9 mouse cellular contexts compared by ENCODE assay signal in genomic region chr15:97970299-97970698, GRCm38 (mm10). TPM values are rescaled to one million over a fixed set of nuclear protein-coding genes. Genes with fewer than 3 reads are reported as not detected.
A peak's percentile ranks its signal among the peaks of the same experiment; 100 is the strongest.
DNase-seq lines count a peak whose midpoint lies in the region; ATAC-seq and TF ChIP-seq lines count a peak whose summit lies in the region.
"Had no signal": no experiment of that assay in that cellular context is flagged by ENCODE, and none has a peak within 500 bp of the region (broad histone marks: within the 10 kb centered on the region; RNA-seq: fewer than 3 reads in every experiment).

No protein-coding gene starts in this region.

- no peaks in the 10 kb centered on the region for H3K27me3 ChIP-seq in forebrain, embryonic 14.5 days (replicated peaks; ENCODE audit: control insufficient read depth, insufficient read depth, low read length)
- H3K27me3 ChIP-seq in forebrain, embryonic 13.5 days = no peaks in the 10 kb centered on the region
- H3K27me3 ChIP-seq in embryonic facial prominence, embryonic 10.5 days (replicated peaks; ENCODE audit: low read depth, poor library complexity, severe bottlenecking) = 0 out of 2 replicates have a peak, but pooled peaks cover 4% of the 10 kb centered on the region
- H3K27me3 ChIP-seq in midbrain, postnatal 0 days (ENCODE audit: insufficient read depth, low read length) = no peaks in the 10 kb centered on the region

- H3K4me2 ChIP-seq in forebrain, embryonic 14.5 days (ENCODE audit: low read length) = no peak overlapping the region
- no peak overlapping the region for H3K4me2 ChIP-seq in forebrain, embryonic 13.5 days
- no peak overlapping the region for H3K4me2 ChIP-seq in midbrain, postnatal 0 days (ENCODE audit: low read depth, low read length, poor library complexity, severe bottlenecking)

- H3K4me3 ChIP-seq in forebrain, embryonic 14.5 days (ENCODE audit: low read depth, low read length) = no peak overlapping the region
- no peak overlapping the region for H3K4me3 ChIP-seq in forebrain, embryonic 13.5 days
- H3K4me3 ChIP-seq in embryonic facial prominence, embryonic 10.5 days = no peak overlapping the region
- H3K4me3 ChIP-seq in midbrain, postnatal 0 days (ENCODE audit: low read depth, low read length) = no peak overlapping the region
- H3K4me3 ChIP-seq: megakaryocyte, embryonic 14.5 days had no signal

- DNase-seq in forebrain, embryonic 14.5 days (ENCODE audit: low spot score) = peak; percentile 46
- peak; percentile 44 for DNase-seq in right cerebral cortex, adult 18-20 months
- no peak for DNase-seq in right cerebral cortex, postnatal 36 days (ENCODE audit: low spot score in 2 of 2)
- DNase-seq in embryonic facial prominence, embryonic 10.5 days (ENCODE audit: low spot score) = peak; percentile 54
- peak; percentile 47 for DNase-seq in midbrain, postnatal 0 days (ENCODE audit: low spot score)
- DNase-seq in heart, postnatal 36 days = no peak
- no peak for DNase-seq in ovary, postnatal 36 days (ENCODE audit: low spot score)

- no peak overlapping the region for H3K9ac ChIP-seq in forebrain, embryonic 14.5 days (ENCODE audit: low read length)
- H3K9ac ChIP-seq in forebrain, embryonic 13.5 days = no peak overlapping the region; the same call in 1 of the 2 replicates
- no peak overlapping the region for H3K9ac ChIP-seq in midbrain, postnatal 0 days (replicated peaks; ENCODE audit: low read length, poor library complexity, severe bottlenecking)

- peak; percentile 77 for TF ChIP-seq CTCF in midbrain, postnatal 0 days (IDR thresholded peaks at IDR 0.05)

- WGBS in forebrain, embryonic 14.5 days = 45% methylated on average over 6 of the region's 6 CpGs
- WGBS in forebrain, embryonic 13.5 days = 41% methylated on average over 6 of the region's 6 CpGs
- WGBS in embryonic facial prominence, embryonic 10.5 days = 43% methylated on average over 6 of the region's 6 CpGs
- WGBS in midbrain, postnatal 0 days = 45% methylated on average over 6 of the region's 6 CpGs

- no peak overlapping the region for H3K27ac ChIP-seq in forebrain, embryonic 14.5 days (ENCODE audit: low read depth, low read length)
- no peak overlapping the region for H3K27ac ChIP-seq in forebrain, embryonic 13.5 days
- H3K27ac ChIP-seq in embryonic facial prominence, embryonic 10.5 days (replicated peaks) = no peak overlapping the region
- H3K27ac ChIP-seq in midbrain, postnatal 0 days (ENCODE audit: low read depth, low read length) = no peak overlapping the region

- peaks cover 4% of the 10 kb centered on the region for H3K4me1 ChIP-seq in forebrain, embryonic 14.5 days (ENCODE audit: control insufficient read depth, insufficient read depth, low read length)
- H3K4me1 ChIP-seq in forebrain, embryonic 13.5 days = peaks cover 14% of the 10 kb centered on the region; the same call in 1 of the 2 replicates
- H3K4me1 ChIP-seq in embryonic facial prominence, embryonic 10.5 days = peaks cover 41% of the 10 kb centered on the region
- H3K4me1 ChIP-seq in midbrain, postnatal 0 days (ENCODE audit: insufficient read depth, low read length) = no peaks in the 10 kb centered on the region

- 0 out of 2 replicates have a peak, but pooled peaks have one; percentile 10 for ATAC-seq in forebrain, embryonic 14.5 days
- no peak for ATAC-seq in forebrain, embryonic 13.5 days
- no peak for ATAC-seq in midbrain, postnatal 0 days (ENCODE audit: low FRiP score)

- H3K9me3 ChIP-seq in forebrain, embryonic 14.5 days (replicated peaks; ENCODE audit: control insufficient read depth, low read length) = no peaks in the 10 kb centered on the region
- no peaks in the 10 kb centered on the region for H3K9me3 ChIP-seq in forebrain, embryonic 13.5 days (replicated peaks)
- no peaks in the 10 kb centered on the region for H3K9me3 ChIP-seq in embryonic facial prominence, embryonic 10.5 days
- H3K9me3 ChIP-seq in midbrain, postnatal 0 days (ENCODE audit: low read length) = no peaks in the 10 kb centered on the region
- H3K9me3 ChIP-seq: megakaryocyte, embryonic 14.5 days had no signal

- H3K36me3 ChIP-seq in forebrain, embryonic 14.5 days (ENCODE audit: control insufficient read depth, insufficient read depth, low read length) = 0 out of 2 replicates have a peak, but pooled peaks cover 7% of the 10 kb centered on the region
- H3K36me3 ChIP-seq in forebrain, embryonic 13.5 days (ENCODE audit: poor library complexity, severe bottlenecking) = peaks cover 4% of the 10 kb centered on the region
- H3K36me3 ChIP-seq in embryonic facial prominence, embryonic 10.5 days (replicated peaks) = peaks cover 10% of the 10 kb centered on the region
- H3K36me3 ChIP-seq in midbrain, postnatal 0 days (ENCODE audit: insufficient read depth, low read length) = peaks cover 4% of the 10 kb centered on the region; the same call in 1 of the 2 replicates

- intact Hi-C loops in heart, postnatal 36 days (cut with DNase I) = no loop called here

RNA-seq across cellular contexts. Expression of gene Tmem106c, which starts 6.3 kb away (rescaled TPM):
- 71.7 and 75.2 TPM in 2 replicates for polyA plus RNA-seq in forebrain, embryonic 14.5 days (2014; fragmentation: Nextera tagmentation; extraction: Ambion mirVana)
- polyA plus RNA-seq in forebrain, embryonic 13.5 days (2015; fragmentation: Nextera tagmentation; extraction: Ambion mirVana) = 46.9 and 56.2 TPM in 2 replicates
- polyA plus RNA-seq in embryonic facial prominence, embryonic 10.5 days (2016; fragmentation: Nextera tagmentation; extraction: Ambion mirVana) = 36.0 and 38.1 TPM in 2 replicates
- 40.3 and 57.7 TPM in 2 replicates for total RNA-seq in midbrain, postnatal 0 days (2014; rRNA removed)
- 43.8 and 49.2 TPM in 2 replicates for polyA plus RNA-seq in midbrain, postnatal 0 days (2015; fragmentation: Nextera tagmentation; extraction: Ambion mirVana)
- total RNA-seq in heart, postnatal 36 days (2021) = 10 to 100 TPM; 10.6 to 12.0 TPM

RNA-seq across cellular contexts. Expression of gene Col2a1, which starts 34.2 kb away (rescaled TPM):
- 19.4 and 23.9 TPM in 2 replicates for polyA plus RNA-seq in forebrain, embryonic 14.5 days (2014; fragmentation: Nextera tagmentation; extraction: Ambion mirVana)
- 31.8 and 39.6 TPM in 2 replicates for polyA plus RNA-seq in forebrain, embryonic 13.5 days (2015; fragmentation: Nextera tagmentation; extraction: Ambion mirVana)
- 271 and 282 TPM in 2 replicates for polyA plus RNA-seq in embryonic facial prominence, embryonic 10.5 days (2016; fragmentation: Nextera tagmentation; extraction: Ambion mirVana)
- total RNA-seq in midbrain, postnatal 0 days (2014; rRNA removed) = 13.8 and 17.8 TPM in 2 replicates
- polyA plus RNA-seq in midbrain, postnatal 0 days (2015; fragmentation: Nextera tagmentation; extraction: Ambion mirVana) = 4.9 and 6.2 TPM in 2 replicates
- total RNA-seq in heart, postnatal 36 days (2021) = under 1 TPM; 0.08 to 0.46 TPM

RNA-seq across cellular contexts. Expression of gene Vdr, which starts 59.9 kb away (rescaled TPM):
- polyA plus RNA-seq in forebrain, embryonic 14.5 days (2014; fragmentation: Nextera tagmentation; extraction: Ambion mirVana) = 0.20 TPM in 1 of 2 replicates, not detected in the other
- polyA plus RNA-seq in forebrain, embryonic 13.5 days (2015; fragmentation: Nextera tagmentation; extraction: Ambion mirVana) = 0.05 TPM in 1 of 2 replicates, not detected in the other
- polyA plus RNA-seq in embryonic facial prominence, embryonic 10.5 days (2016; fragmentation: Nextera tagmentation; extraction: Ambion mirVana) = 0.59 and 0.82 TPM in 2 replicates
- 0.09 and 0.27 TPM in 2 replicates for total RNA-seq in midbrain, postnatal 0 days (2014; rRNA removed)
- polyA plus RNA-seq in midbrain, postnatal 0 days (2015; fragmentation: Nextera tagmentation; extraction: Ambion mirVana) = 0.12 and 0.22 TPM in 2 replicates
- total RNA-seq in heart, postnatal 36 days (2021) = 1 to 10 TPM; 1.6 to 1.7 TPM

Comparison
In these comparisons a context has a peak if more than half of its experiments do, and no peak if none do; other contexts are left out.
1. DNase-seq: peak in forebrain, embryonic 14.5 days (single experiment), right cerebral cortex, adult 18-20 months (single experiment), embryonic facial prominence, embryonic 10.5 days (single experiment) and midbrain, postnatal 0 days (single experiment); none in right cerebral cortex, postnatal 36 days (0 of 2), heart, postnatal 36 days (0 of 2) and ovary, postnatal 36 days (single experiment).